Mouse (Mus musculus) Patski (cell line): ENCODE results near the gene Klhdc10. TPM values are rescaled to one million over a fixed set of nuclear protein-coding genes. Genes with fewer than 3 reads are reported as not detected.

ENCODE experiments used
- ATAC-seq: fragments of 100-300 bp; one replicate; pipeline ENCODE4 v1.8.0; 2021
- CTCF ChIA-PET: fragments of 350-600 bp; sonication (Branson Sonifier 250); formaldehyde crosslinking; loops from one replicate; lab custom pipeline; 2022; ENCODE audit warnings: inconsistent platforms; lab: Charles Lee
- POLR2A ChIA-PET: fragments of 350-600 bp; sonication (Branson Sonifier 250); formaldehyde crosslinking; loops from one replicate; lab custom pipeline; 2022; ENCODE audit warnings: antibody characterized with exemption, inconsistent platforms; lab: Charles Lee
- DNase-seq: peaks from one replicate; pipeline ENCODE4 v3.0.0-alpha.2; 2011; ENCODE audit warnings: low read depth, low spot score
- H3K27me3 ChIP-seq: fragments of 371-371 bp; one replicate; pipeline ENCODE4 v1.5.1; 2021
- CTCF ChIP-seq: fragments of 100-300 bp; IDR thresholded peaks from one replicate; pipeline ENCODE4 v1.5.1; 2021
- in situ Hi-C: fragments of 300-500 bp; cut with MboI; formaldehyde crosslinking; loops from 3 replicates; pipeline ENCODE4 v1.11.1; 2018; ENCODE audit warnings: low pct_unique_long_range_greater_than_20kb, mixed read lengths
- polyA plus RNA-seq: library from polyadenylated mRNA; unstranded; gene quantifications from one replicate; pipeline ENCODE4 v1.2.3, GENCODE M21; 2021

The Klhdc10 gene
- polyA plus RNA-seq, 1 experiment from 2014 or later, result 78.8 TPM

- ATAC-seq, result no peak
- ChIA-PET CTCF (no interaction called here), POLR2A (interaction anchor here (0.6 to 1.7 kb wide), 2 partner anchors 9 to 522 kb away, joined by 8 to 13 read pairs; partner anchors contain the start of gene Zc3hc1)
Observed at GRCm38 (mm10) chr6:30400146-30400545, 1.5 kb upstream of the Klhdc10 start.

DNA sequence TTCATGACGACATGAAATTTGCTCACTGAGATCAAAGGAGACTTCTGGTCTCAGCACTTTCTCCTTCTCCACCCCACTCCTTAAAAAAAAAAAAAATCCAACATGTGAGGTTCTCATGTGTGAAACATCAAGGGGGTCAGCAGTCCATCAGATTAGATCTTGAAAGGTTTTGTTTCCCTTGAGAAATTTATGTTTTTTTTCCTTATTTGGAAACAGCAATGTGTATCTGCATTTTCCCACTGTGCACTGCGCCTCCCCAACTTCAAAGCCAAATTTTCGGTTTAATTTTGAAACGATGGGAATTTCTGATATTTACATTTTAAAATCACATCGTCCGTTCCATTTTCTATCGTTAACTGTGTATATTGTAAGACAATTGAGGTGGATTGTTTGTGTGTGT, 952 bp upstream of the Klhdc10 start:
- CTCF ChIA-PET, result no interaction called here
- POLR2A ChIA-PET, result interaction anchor here (1.7 to 2.0 kb wide), 2 partner anchors 10 to 68 kb away, joined by 7 to 8 read pairs; partner anchors contain the start of gene Zc3hc1
- DNase-seq (no peak), ATAC-seq (no peak)
- H3K27me3 ChIP-seq, result no peaks in the 10 kb centered on the region
- in situ Hi-C loops, result loop anchor here (5.0 to 10.0 kb wide), 3 partner anchors 64 to 634 kb away; no protein-coding TSS in a partner anchor
- no peak for TF ChIP-seq CTCF

More at GRCm38 (mm10) chr6:30400146-30400545, 1.5 kb upstream of the Klhdc10 start:
- in situ Hi-C loops, result loop anchor here (5.0 to 10.0 kb wide), 3 partner anchors 65 to 635 kb away; no protein-coding TSS in a partner anchor
- no peaks in the 10 kb centered on the region for H3K27me3 ChIP-seq
- no peak for TF ChIP-seq CTCF
- DNase-seq, result no peak

DNA sequence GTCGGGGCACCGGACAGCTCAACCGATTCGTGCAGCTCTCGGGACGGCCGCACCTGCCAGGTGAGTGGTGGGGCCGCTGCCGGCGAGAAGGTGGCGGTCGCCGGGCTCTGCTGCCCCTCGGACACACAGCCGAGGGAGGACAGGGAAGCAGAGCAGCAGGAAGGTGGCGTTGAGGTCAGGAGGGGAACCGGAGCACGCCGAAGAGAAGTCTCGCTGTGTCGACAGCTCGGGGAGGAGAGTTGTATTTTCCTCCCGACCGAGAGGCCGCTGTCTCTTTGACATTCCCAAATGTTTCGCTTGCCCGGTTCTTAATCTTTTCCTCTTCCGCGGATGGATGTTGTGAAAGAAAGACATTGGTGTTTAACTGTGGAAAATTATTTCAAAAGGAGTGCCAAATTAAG, 423 bp downstream of the Klhdc10 start:
- DNase-seq (no peak), ATAC-seq (peak; percentile 30)
- H3K27me3 ChIP-seq, result no peaks in the 10 kb centered on the region
- POLR2A ChIA-PET, result interaction anchor here (0.6 to 2.0 kb wide), 2 partner anchors 67 to 651 kb away, joined by 7 read pairs; no protein-coding TSS in a partner anchor
- in situ Hi-C loops, result loop anchor here (5.0 to 10.0 kb wide), 3 partner anchors 63 to 633 kb away; no protein-coding TSS in a partner anchor
- no peak for TF ChIP-seq CTCF
- CTCF ChIA-PET, result interaction anchor here (1.4 to 1.5 kb wide), 2 partner anchors 16 to 66 kb away, joined by 3 read pairs; no protein-coding TSS in a partner anchor

DNA sequence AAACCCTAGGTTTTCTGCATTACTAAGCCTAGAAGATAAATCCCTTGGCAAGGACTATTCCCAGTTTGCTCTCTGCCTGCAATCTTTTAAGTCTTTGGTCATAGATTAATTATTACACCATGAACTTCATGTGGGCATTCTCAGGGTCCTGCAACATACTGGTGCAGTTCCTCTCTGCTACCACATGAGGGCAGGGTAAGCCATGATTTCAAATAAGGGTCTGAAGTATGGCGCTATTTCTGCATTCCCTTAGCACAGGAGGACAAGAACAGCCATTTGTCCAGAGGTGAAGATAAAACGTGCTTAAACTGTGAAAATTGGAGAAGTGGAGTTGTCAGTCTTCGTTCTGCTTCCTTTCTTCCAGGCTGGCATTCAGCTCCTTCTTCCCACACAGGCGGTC, 1.8 kb downstream of the Klhdc10 start:
- ATAC-seq (no peak), DNase-seq (peak; percentile 79)
- peak; percentile 95 for TF ChIP-seq CTCF
- POLR2A ChIA-PET, result no interaction called here
- in situ Hi-C loops, result loop anchor here (5.0 to 10.0 kb wide), 3 partner anchors 61 to 631 kb away; no protein-coding TSS in a partner anchor
- CTCF ChIA-PET, result interaction anchor here (0.7 to 1.7 kb wide), 14 partner anchors 9 to 629 kb away, joined by 3 to 7 read pairs (median 4); no protein-coding TSS in a partner anchor
- no peaks in the 10 kb centered on the region for H3K27me3 ChIP-seq

DNA sequence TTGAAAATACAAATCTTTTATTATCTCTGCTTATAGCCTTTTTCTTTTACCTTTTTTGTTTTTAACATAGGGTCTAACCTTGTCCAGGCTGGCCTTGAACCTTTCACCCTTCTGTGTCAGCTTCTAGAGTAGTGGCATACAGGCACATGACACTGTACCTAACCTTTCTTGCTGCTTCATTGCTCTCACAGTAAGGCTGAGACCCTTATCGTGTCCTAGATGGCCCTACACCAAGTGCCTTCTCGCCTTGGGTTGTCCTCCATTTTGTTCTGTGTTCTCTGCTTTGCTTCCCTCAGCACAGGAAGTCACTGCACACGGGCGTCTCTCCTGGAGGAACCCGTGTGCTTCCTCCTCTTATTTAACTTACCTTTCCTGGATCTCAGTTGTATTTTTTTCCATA, 3.0 kb downstream of the Klhdc10 start:
- no peaks in the 10 kb centered on the region for H3K27me3 ChIP-seq
- ChIA-PET POLR2A (no interaction called here), CTCF (interaction anchor here (1.3 to 1.7 kb wide), 6 partner anchors 13 to 578 kb away, joined by 3 to 7 read pairs (median 6); no protein-coding TSS in a partner anchor)
- no peak for TF ChIP-seq CTCF
- in situ Hi-C loops, result loop anchor here (5.0 to 10.0 kb wide), 3 partner anchors 60 to 630 kb away; no protein-coding TSS in a partner anchor
- DNase-seq (no peak), ATAC-seq (no peak)

DNA sequence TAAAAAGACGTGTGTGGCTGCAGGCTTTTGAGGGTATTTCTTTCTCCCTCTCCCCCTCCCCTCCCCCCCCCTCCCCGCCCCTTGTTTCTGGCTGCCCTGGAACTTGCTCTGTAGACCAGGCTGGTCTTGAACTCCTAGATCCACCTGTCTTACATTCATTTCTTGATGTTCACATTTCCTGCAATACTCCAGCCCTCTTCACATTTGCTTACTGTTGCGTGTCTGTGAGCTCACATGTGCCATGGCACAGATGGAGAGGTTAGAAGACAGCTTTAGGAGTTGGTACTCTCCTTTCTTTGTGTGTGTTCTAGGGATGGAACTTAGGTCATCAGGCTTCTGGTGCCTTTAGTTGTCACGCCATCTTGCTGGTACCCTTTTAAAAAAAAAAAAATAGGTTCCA, 6.6 kb downstream of the Klhdc10 start:
- POLR2A ChIA-PET, result no interaction called here
- no peak for TF ChIP-seq CTCF
- H3K27me3 ChIP-seq, result no peaks in the 10 kb centered on the region
- DNase-seq (no peak), ATAC-seq (no peak)
- in situ Hi-C loops, result loop anchor here (10.0 kb wide), 2 partner anchors 57 to 627 kb away; no protein-coding TSS in a partner anchor
- CTCF ChIA-PET, result no interaction called here

DNA sequence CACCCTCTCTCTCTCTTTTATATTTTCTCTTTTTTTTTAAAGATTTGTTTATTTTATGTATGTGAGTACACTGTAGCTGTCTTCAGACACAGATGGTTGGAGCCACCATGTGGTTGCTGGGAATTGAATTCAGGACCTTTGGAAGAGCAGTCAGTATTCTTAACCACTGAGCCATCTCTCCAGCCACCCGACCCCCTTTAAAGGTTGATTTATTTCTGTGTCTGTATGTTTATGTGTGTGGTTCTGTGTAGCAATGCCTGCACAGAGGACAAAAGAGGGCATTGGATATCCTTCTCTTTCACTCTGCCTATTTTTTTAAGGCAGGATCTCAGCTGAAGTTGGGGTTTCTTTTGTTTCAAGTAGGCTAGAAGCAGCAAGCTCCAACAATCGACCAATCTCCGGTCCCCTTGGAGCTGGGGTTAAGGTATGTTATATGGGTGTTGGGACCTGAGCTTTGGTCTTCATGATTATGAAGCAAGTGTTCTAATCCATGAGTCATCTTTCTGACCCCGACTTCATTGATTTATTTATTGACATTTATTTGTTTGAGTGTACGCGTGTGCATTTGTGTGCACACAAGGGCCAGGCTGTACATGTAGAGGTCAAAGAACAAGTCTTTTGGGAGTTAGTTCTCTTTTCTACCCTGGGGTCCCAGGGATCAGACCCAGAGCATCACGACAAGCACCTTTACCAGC, 7.9 kb downstream of the Klhdc10 start:
- DNase-seq (no peak), ATAC-seq (no peak)
- H3K27me3 ChIP-seq, result no peaks in the 10 kb centered on the region
- no peak for TF ChIP-seq CTCF
- in situ Hi-C loops, result loop anchor here (10.0 kb wide), 2 partner anchors 55 to 625 kb away; no protein-coding TSS in a partner anchor
- ChIA-PET CTCF (interaction anchor here (0.6 to 0.8 kb wide), 2 partner anchors 12 to 51 kb away, joined by 3 read pairs; no protein-coding TSS in a partner anchor), POLR2A (no interaction called here)

DNA sequence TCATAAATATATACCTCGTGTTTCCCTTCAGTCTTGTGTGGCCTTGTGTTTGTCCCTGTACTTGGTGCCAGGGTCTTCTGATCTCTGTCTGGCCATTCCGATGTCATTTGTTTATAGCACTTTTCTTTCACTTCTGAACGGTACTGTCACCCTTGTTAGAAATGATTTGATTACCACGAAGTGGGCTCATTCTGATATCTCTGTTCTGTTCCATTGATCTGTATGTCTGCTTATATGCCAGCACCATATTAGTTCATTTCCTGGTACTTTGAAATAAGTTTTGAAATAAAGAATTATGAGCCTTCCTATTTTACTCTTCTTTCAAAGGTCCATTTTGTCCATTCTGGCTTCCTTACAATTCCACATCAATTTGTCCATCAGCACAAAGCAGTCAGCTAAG, 9.6 kb downstream of the Klhdc10 start:
- CTCF ChIA-PET, result interaction anchor here (1.4 to 1.7 kb wide), 2 partner anchors 8 to 26 kb away, joined by 4 to 5 read pairs; no protein-coding TSS in a partner anchor
- no peak for TF ChIP-seq CTCF
- DNase-seq (no peak), ATAC-seq (no peak)
- no peaks in the 10 kb centered on the region for H3K27me3 ChIP-seq
- POLR2A ChIA-PET, result no interaction called here
- in situ Hi-C loops, result no loop called here

DNA sequence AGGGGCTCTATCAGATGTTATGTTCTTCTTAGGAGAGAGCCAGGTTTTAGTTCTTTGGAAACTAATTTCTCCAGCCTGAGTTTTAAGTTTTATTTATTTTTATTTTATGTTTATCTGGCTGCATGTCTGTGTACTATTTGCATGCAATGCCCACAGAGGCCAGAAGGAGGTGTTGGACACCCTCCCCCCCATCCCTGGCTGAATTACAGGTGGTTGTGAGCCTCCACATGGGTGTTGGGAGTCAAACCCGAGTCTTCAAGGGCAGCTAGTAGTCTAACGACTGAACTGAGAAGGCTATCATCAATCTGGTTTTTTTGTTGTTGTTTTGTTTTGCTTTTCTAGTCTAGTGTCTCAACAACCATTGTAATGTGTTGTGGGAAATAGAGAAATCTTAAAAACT, 14.5 kb downstream of the Klhdc10 start:
- POLR2A ChIA-PET, result no interaction called here
- CTCF ChIA-PET, result no interaction called here
- ATAC-seq (no peak), DNase-seq (no peak)
- no peaks in the 10 kb centered on the region for H3K27me3 ChIP-seq
- TF ChIP-seq CTCF, result peak; percentile 21
- in situ Hi-C loops, result no loop called here

GRCm38 (mm10) chr6:30416801-30417200, 15.1 kb downstream of the Klhdc10 start:
- CTCF ChIA-PET, result no interaction called here
- POLR2A ChIA-PET, result no interaction called here
- in situ Hi-C loops, result no loop called here
- H3K27me3 ChIP-seq, result no peaks in the 10 kb centered on the region
- no peak for DNase-seq
- ATAC-seq, result no peak
- no peak for TF ChIP-seq CTCF
